Mouse (Mus musculus) layer of hippocampus, postnatal 14 days (tissue): Measurements from ENCODE around the gene Pard3. TPM values are rescaled to one million over a fixed set of nuclear protein-coding genes. Genes with fewer than 3 reads are reported as not detected.
A peak's percentile ranks its signal among the peaks of the same experiment; 100 is the strongest.

Experiments used
- DNase-seq, 2 experiments: peaks; one replicate each; pipeline ENCODE4 v3.0.0; 2021 to 2022; ENCODE audit warnings: low spot score in 2 of 2, mixed read lengths in 1 of 2
- total RNA-seq, 2 experiments: library from RNA; stranded (reverse); gene quantifications; 2 replicates each; pipeline ENCODE4 v1.2.3; 2021

Pard3 gene
- total RNA-seq, 2 experiments from 2014 or later = 26.0 to 28.4 TPM

DNA sequence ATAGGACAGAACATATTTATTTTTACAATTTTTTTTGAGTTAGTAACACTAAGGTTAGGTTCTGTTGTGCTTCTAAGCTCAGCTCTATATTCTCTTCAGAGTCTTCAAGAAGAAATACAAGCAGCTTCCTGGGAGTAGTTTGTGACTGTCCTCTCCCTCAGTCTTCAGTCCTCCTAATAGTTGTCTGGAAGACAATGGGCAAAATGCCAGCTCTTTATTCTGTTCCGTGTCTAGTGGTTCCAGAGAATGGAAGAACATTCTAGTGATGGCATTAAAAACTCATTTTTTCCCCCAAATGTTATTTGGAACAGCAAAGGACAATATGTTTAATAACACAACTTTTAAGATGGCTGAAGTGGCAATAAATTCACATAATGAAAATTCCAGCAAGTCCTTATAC is 163.3 kb downstream of the Pard3 start:
- no peak for DNase-seq

DNA sequence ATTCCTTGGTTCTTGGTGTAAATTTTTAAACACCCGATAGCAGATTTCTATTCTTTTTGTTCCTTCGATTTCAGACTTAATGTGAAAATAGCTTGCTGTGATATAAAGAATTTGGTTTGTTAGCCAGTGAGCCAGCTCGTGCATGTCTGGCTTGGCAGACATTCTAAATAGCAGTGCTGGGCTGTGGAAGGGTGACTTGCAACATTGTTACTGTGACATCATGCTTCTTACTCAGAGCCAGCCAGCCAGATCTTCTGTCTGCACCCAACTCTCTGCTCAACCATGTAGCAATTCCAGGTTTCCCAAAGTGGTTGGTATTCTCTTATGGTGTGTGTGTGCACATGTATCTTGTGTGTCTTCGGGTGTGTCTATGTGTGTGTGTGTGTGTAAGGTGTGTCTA is 163.7 kb downstream of the Pard3 start:
- no peak for DNase-seq

DNA sequence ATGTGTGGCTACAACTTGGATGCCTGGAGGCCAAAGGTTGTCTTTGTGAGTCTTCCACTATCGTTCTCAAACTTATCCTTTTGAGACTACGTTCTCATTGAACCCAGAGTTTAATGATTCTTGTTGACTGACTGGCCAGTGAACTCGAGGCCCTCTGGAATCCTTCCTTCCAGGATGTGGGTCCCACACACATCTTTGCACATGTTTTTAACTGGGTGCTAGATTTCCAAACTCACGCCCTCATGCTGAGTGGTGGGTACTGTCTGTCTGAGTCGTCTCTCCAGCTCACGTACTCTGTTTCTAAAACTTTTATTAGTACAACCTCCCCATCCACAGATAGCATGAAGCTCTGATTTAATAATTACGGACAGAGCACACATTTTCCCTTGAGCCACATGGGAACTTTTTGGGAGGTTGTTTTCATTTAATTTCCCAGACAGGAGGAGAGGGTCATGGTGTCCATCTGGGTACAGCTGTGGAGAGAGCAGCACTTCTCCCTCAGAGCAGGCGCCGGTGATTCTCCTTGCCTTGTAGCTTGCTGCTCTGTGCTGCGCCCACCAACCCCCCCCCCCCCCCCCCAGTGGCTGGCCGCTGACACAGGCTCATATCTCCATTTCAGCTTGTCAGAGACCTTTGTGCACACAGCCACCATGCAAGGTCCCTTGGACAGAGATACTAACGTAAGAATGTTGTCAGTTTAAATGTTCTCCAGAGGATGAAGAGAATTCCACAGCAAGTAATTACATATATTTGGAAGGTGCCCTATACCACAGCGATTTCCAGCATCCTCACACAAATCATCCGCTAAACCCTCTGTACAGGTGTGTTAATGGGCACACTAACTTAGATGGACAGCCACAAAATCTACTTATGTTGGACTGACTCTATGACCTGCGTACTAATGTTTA is 165.9 kb downstream of the Pard3 start:
- DNase-seq = no peak

DNA sequence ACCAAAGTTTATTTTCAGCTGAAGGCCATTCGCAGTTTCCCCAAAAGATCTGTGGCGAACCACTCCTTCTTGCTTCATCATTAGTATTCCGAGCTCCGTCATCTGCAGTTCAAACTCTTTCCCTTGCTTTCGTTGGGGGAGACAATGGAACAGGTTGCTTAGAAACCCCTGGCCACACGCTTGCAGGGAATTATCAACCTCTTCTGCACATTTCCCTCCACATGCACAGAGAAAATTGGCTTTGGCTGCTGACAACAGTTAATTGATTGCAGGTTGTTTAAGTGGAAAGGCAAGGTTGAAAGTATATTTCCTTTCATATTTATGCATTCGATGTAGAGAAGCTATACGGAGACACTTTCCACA is 166.5 kb downstream of the Pard3 start:
- DNase-seq = no peak

DNA sequence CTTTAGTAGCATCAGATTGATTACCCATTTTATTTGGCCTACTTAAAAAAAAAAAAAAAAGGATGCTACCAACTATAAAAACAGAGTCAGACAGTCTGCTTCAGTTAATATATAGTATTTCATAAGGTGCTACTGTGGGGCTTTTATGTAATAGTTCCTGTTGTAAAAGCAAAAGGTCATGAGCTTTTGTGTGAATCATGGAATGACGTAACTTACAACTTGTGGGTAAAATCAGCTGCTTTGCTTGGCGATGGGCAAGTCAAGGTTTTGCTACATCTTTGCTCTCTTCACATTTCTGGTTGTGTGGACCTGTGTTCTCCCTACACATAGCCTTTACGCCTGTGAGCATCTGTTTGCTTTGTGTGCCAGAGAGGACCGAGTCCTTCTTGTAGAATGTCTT is 179.7 kb downstream of the Pard3 start:
- no peak for DNase-seq

DNA sequence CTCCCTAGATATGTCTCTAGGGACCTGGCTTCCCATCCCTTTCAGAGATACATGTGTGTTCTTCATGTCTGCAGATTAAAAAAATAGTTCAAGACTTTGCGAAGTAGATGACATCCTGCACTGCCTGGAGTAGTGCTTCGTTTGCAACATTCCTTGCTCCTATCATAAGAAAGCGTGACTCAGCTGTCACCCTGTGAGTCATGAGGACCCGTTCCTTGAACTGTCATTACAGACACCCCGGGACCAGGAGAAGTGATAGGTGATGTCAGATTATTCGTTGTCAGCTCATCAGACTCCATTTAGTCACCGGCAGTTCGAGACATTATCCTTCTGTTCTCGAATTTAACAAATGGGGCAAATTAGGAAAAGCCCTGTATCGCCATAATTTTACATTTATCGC is 180.1 kb downstream of the Pard3 start:
- DNase-seq = no peak

DNA sequence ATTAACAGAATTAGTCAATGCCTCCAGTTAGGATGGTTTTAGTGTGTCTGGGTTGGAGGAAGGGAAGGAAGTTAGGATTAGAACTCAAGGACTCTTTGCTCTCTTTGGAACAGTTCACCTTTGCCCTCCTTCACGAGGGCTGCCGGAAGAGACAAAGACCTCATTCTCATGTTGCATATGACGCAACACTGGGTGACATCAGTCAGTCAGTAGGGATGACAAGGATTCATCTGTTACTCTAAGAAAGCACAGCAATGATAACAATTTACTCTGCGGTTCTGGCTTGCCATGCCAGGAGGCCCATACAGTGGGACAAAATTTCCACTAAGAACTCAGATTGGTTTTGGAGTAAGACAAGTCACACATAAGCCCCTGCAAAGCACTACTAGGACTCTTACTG is 187.1 kb downstream of the Pard3 start:
- no peak for DNase-seq

DNA sequence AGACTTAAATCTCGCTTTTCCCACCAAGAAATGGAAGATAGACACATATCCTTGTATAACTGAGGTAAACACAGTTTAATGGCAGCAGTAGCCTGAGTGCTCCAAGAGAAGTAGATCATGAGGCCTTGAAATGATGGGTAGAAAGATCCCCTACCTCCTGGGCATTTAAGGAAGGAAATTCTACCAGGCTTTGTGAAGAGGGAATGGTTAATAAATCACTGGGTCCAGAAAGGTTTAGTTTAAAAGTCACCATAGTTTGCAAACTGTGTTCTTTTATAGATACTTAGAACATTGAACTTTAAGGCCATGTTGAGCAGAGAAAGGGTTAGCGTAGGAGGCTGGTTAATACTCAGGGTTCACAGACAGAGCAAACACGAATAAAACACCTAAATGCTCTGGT is 187.8 kb downstream of the Pard3 start:
- DNase-seq = no peak

DNA sequence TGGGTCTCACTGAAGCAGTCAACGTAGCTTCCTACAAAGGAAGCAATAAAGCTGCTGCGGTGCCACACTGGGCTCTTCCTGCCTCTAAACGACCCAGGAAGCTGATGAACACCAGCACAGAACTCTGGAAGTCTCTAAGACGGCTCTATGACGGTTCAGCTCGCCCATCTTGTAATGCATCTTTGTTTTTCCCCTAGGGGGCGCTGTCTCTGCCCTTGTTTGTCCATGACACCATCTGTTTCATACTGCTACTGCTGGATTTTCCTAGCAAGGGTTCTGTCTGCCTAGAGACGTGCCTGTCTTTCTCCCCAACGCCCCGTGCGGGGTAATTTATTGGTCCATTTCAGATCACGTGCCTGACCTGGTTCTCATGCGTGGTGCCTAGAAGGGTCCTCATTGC is 188.3 kb downstream of the Pard3 start:
- DNase-seq = no peak

DNA sequence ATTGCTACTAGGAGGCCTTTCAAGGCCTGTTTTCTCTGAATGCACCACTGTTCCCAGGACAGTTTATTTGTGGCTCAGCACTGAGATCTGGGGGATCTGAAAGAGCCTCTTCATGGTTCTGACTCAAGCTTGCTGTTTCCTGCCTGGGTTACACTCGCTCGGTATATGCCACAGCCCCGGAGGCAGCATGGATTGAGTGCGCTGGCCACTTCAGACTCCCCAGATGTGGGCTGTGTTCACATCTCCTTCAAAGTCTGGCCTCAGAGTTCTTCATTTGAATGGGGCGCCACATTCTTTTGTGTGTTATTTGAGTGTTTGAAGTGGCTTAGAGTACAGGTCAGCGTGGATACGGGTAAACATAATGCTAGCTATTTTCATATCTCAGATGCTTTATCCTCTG is 190.9 kb downstream of the Pard3 start:
- DNase-seq = peak in 1 of 2 experiments; percentile 18

DNA sequence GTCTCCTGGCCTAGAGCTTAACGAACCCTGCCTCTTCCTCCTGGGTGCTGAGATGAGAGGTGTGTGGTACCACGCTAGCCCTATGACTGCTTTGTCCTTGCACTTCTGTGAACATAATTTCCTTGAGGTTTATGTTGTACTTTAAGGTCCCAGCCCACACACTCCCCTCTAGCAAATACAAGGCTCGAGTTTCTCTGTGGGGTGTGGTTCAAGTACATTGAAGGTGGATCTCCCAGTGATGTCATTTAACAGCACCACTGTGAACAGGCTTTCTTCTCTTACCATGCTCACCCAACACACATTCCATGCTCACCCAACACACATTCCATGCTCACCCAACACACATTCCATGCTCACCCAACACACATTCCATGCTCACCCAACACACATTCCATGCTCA is 193.4 kb downstream of the Pard3 start:
- DNase-seq = no peak

DNA sequence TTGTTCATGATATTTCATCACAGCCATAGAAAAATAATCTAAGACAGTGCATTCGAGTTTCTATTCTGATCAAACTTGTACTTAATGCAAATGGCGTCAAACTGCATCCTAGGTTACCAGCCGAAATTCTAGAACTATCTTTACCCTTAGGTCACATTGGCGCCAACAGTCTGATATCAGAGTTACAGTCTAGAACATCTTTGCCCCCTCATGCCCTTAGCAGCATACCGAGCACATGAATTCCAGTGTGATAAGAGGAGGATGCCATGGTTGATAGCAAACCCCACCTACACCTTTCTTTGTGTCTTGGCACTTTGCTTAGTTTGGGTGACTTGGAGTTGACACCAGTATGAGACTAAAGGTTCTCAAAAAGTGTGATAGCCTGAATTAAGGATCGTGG is 197.4 kb downstream of the Pard3 start:
- no peak for DNase-seq

DNA sequence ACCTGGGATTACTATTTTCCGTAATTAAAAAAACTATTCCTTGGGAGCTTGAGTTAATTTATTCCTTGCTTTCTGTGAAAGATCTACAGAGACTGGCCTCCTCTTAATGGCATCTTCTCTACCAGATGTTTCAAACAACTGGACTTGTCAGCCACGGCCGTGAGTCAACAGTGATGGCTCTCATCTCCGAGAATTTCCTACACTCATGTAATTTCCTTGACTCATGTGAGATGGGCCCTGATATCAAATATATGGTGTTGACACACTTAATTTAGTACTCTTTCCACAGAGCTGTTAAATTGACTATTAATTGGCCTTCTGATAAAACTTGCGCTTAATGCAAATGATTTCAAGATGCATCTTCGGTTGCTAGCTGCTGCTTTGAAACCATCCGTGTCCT is 198.3 kb downstream of the Pard3 start:
- DNase-seq = no peak

DNA sequence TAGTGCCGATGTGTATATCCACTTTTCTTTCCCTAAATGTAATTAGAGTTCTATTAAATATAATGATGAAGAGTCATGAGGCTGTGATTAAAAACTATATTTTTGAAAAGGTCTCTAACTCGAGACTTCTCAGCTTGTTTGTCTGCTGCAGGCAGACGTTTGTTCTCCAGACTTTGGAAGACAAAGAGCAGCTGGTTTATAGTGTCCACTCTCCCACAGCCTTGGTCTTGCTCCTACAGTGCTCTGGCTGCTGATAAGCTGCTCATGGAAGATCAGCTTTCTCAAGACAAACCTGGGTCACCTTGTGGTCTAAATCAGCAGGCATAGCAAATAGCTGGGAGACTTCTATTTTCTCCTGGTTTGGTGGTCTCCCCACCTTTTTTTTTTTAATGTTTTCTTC is 198.7 kb downstream of the Pard3 start:
- DNase-seq = no peak

DNA sequence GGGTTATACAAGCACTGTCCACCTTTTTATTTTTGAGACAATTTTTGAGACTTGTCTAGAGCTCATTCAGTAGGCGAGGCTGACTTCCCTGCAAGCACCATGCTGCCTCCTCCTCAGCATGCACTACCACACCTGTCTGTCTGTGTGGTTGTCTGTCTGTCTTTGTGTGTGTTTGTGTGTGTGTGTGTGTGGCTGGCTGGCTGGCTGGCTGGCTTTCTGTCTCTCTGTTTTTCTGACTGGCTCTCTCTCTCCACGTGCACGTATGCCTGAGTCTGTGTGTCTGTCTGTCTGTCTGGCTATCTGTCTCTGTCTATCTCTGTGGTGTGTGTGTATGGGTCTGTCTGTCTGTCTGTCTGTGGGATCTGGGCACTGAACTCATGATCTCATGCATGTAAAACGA is 199.2 kb downstream of the Pard3 start:
- DNase-seq = no peak

DNA sequence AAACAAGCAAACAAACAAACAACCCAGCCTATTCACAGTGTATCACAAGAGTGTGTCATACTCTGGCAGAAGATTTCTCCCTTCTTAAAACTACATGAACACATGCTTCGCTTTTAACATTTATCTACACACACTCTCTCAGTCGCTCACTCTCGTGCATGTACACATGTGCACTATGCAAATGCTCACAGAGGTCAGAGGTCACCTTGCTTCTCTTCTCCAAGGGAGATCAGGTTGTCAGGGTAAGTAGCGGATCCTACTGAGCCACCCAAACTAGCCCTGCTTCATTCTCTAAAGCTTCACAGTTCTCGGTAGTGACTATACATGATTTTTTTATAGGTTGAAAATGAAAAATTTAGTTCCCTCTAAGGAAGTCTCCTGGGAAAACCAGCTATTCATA is 199.8 kb downstream of the Pard3 start:
- DNase-seq = no peak

DNA sequence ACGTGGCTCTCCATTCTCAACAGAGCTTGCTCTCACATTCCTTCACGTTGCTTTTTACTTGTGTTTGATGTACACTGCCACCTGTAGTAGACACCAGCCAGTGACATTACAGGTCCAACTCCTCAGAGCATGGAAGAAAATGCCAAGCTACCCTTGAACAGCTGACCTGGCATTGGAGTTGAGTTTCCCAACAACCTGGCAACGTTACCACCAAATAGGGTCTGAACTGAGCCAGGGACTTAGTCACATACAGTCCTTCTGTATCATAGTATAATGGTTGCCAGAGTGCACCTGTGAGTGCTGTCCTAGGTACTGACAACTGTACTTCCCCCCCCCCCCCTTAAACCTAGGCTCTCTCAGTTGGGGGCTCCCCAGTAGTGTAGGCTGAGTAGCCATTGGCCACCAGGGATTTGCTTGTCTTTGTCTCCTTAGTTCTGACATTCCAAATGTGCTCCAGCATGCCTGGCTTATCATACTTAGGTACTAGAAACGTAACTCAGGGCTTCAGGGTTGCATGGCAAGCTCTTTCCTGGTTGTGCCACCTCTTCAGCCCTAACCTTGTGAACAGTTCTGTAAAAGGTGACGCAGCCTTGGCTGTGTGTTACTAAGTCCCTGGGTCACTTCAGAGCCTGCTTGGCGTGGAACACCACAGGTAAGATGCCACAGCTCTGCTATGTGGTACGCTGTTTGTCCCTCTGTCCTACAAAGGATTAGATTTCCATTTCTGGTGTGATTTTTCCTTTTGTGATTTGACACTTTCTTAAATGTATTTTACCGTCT is 201.2 kb downstream of the Pard3 start:
- DNase-seq = no peak

DNA sequence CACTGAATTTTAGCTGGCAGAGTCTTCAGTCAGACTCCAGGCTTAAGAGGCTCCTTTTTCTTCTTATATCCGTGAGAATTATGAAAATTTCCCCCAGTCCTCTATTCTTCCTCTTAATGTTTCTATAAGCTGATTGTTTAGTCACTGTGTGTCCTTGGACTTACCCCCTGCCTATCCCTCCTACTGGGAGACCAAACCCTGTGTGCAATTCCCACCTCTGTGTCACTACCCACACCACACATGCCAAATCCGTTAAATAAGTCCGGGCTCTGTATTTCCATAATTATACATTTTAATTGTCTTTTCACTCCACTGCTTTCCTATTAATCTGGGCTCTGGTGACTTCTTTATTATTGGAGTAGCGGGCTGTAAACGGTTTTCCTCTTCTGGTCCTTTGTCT is 203.1 kb downstream of the Pard3 start:
- DNase-seq = no peak

DNA sequence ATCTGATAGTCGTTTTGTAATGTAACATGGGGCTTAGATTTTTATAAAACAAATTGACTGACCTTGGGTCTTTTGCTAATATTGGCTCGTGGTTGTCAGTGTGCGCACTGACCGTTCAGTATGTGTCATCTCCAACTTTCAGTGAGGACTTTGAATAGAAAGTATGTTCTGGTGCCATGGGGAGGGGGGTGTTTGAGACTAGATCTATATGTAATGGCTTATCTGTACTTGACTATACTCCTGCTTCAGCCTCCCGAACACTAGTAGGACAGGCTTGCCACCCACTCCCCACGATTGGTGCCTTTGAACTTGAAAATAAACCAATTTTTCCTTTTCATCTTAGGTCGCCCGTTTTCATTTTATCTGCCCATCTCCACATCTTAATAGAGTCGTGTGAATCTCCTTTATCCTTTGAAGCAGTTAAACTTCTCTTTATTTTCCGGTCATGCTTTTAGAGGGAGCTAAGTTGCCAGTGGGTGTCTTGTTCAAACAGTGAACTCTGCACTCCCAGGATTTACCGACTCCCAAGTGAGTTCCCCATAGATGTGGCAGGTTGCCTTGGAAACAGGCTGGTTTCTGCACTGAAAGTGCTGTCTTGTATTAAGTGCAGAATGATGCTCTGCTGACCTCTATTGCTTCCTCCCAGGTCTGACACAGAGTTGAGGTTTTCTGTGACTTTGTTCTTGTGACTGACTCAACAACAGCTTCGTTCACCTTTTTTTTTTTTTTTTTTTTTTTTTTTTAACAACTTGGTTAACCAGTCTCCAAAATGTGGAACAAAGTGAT is 204.7 kb downstream of the Pard3 start:
- peak; percentile 18 to 54 for DNase-seq

DNA sequence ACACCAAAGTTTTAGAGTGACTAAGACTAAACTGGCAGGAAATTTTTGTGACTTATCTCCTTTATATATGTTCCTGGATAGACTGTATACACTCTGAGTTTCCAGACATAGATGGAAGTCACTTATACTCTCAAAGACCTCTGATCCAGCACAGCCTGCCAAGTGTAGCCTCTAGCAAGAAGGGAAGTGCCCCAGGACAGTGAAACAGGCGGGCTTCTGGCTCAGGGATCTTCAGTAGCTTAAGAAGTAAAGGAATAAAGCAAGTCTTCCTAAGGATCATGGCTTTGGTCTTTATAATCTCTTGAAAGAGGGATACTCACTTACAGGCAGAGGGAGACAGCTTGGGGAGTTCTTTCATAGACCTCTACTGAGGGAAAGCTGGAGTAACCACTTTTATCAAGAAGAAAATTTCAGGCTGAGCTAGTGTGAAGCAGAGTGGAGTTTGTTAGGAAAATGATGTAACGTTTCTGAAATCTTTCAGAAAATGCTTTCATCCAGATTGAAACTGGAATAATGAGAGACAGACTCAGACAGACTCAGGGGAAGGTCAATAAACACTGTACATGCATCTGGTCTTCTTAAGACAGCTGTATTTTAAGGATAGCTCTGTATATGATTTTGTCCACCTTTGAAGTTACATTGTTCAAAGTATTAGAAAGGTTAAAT is 205.5 kb downstream of the Pard3 start:
- no peak for DNase-seq

DNA sequence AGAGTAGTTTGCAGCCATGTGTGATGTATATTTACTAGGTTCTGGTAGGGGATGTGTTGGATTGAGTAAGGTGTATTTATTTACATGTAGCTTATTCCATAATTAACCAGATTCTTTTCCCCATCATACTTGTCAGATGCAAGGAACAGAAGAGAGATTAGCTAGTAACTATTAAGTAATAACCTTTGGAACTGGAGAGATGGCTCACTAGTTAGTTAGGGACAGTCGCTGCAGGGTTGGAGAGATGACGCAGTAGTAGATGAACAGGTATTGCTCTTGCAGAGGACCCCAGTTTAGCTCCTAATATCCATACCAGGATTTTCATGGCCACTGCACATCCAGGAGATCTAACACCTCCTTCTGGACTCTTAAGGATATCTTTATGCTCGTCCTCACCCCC is 207.5 kb downstream of the Pard3 start:
- DNase-seq = no peak
